Mouse (Mus musculus) stomach, postnatal 0 days (tissue): ENCODE measurements around the gene Por.

Experiments used
- CTCF ChIP-seq: IDR thresholded peaks from 2 replicates; pipeline ENCODE4 v1.5.1; 2016; ENCODE audit warnings: antibody characterized with exemption, low read depth, mild to moderate bottlenecking, moderate library complexity
- EP300 ChIP-seq: optimal IDR thresholded peaks from 2 replicates; pipeline ENCODE3; 2016; ENCODE audit warnings: antibody characterized with exemption

GRCm38 (mm10) chr5:135725991-135726390 is 56.2 kb downstream of the Por start:
- no peak for TF ChIP-seq CTCF
- no peak for TF ChIP-seq EP300
